Mouse (Mus musculus) heart, postnatal 10 days (tissue): ENCODE measurements at regions not wholly inside any gene's neighbourhood (a gene's known extent, or its start where the extent isn't known, plus 50 kb on each side); places are given as distances from the start of the nearest gene placed in this dataset.

Source experiments
- DNase-seq, 2 experiments: peaks; one replicate each; pipeline ENCODE4 v3.0.0; 2021
- intact Hi-C: fragments of 180-260 bp; cut with DNase I; formaldehyde crosslinking; loops from one replicate; pipeline ENCODE4 v1.15.1; 2025

- intact Hi-C loops: no loop called here
- DNase-seq: no peak
Measured at GRCm38 (mm10) chr3:107826241-107826760, 50.7 kb upstream of the Eps8l3 start.

DNA sequence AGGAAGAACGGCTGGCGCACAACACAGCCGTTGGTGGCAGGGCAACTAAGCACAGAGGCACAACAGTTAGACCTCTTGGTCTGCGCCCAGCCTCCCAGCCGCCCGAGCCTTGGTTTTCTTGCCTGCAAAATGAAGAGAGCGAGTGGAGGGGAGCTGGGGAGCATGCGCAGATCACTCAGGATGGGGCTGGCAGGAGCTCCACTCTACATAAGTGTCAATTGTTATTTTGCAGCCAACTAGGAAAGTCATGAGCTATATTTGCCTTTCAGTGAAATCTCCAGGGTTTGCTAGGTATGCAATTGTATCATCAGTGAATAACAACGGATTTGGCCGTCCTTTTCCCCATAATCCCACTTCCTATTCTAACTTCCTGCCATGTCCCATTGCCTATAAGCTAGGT is 51.6 kb upstream of the Eps8l3 start:
- intact Hi-C loops: no loop called here
- peak; percentile 79 to 83 for DNase-seq

DNA sequence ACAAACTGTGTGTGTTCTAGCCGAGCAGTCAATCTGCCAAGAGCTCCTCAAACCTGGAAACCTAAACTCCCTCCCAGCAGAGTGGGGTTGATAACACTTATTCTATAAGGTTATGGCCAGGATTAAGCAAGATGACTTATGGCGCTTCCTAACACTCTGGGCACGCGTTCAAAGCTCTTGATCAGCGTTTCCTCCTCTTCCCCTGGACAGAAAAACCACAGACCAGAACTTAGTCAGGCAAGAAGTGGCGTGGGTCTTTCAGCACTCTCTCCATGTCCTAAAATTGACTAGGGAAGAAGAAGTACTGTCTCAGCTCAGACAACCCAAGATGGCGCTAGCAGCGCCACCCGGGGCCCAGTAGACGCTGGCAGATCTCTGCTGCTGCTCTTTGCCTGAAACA is 52.7 kb upstream of the Eps8l3 start:
- intact Hi-C loops: no loop called here
- DNase-seq: no peak

DNA sequence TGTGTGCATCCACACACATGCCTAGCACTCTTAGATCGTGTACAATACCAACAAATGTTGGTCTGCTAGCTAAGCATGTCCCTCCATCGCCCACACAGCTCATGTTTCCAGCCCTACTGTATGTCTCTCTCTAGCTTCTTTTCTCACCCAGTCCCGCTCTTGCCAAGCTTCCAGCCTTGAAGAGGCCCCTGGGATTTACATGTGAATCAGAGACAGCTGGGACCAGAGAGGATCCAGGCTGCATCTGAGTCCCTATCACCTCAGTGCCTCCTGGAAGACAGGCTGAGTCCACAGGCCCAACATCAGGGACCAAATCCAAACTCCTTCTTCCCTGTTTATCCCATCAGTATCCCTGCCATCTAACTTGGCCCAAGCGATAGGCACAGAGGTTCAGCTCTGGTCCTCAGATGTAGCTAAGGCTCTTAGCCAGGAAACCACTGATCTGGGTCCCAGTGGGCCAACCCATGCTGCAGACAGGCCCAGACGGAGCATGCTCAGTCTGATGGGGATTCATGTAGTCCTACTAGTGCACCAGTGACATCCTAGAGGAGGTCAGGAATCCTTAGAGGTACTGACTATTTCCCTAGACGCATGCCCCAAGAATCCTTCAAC is 53.3 kb upstream of the Eps8l3 start:
- intact Hi-C loops: no loop called here
- peak; percentile 23 to 38 for DNase-seq

GRCm38 (mm10) chr3:107823177-107823576 is 53.9 kb upstream of the Eps8l3 start:
- DNase-seq: no peak
- intact Hi-C loops: no loop called here

GRCm38 (mm10) chr3:107822499-107822898 is 54.5 kb upstream of the Eps8l3 start:
- intact Hi-C loops: no loop called here

GRCm38 (mm10) chr3:107821952-107822351 is 55.1 kb upstream of the Eps8l3 start:
- intact Hi-C loops: no loop called here
- DNase-seq: no peak

More at GRCm38 (mm10) chr3:107822499-107822898, 54.5 kb upstream of the Eps8l3 start:
- DNase-seq: no peak

DNA sequence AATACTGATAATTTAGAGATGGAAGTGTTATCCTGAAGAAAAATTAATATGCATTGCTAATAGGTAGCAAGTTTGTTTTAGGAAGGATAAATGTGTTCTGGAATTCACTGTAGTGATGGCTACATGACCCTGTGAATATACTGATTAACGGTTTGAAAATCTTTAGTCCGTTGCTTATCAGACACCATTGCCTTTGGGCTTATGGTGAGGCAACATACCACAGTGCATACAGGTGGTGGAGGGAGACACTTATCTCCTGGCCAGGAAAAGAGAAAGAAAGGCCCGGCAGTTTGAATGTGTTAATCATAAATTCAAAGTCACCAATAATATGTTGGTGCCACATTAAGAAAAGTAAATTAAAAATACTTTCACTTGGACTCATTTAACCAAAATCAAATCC is 57.4 kb upstream of the Eps8l3 start:
- intact Hi-C loops: no loop called here
- DNase-seq: no peak

GRCm38 (mm10) chr3:107818616-107819495 is 58.2 kb upstream of the Eps8l3 start:
- intact Hi-C loops: no loop called here
- DNase-seq: no peak

GRCm38 (mm10) chr3:107816031-107816430 is 55.8 kb upstream of the Csf1 start:
- peak in 1 of 2 experiments; percentile 53 for DNase-seq
- intact Hi-C loops: no loop called here

GRCm38 (mm10) chr3:107814280-107814679 is 54.0 kb upstream of the Csf1 start:
- intact Hi-C loops: no loop called here
- DNase-seq: no peak

DNA sequence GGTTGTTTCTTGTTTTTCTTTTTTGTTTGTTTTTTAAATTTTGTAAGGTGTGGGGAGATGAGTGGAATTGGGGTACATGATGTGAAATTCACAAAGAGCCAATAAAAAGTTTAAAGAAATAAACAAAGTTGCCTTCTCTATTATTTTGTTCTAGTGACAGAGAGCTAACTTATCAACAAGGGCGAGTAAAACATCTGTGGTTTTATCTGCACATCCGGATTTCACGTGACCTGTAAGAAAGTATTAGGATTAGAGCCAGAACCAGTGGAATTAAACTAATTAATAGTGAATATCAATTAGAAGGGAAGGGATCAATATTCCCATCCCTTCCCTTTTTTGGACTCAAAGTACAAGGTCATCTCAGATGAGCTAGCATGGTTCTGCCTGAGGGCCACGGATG is 52.6 kb upstream of the Csf1 start:
- intact Hi-C loops: no loop called here
- no peak for DNase-seq

GRCm38 (mm10) chr3:107812341-107812740 is 52.1 kb upstream of the Csf1 start:
- no peak for DNase-seq
- intact Hi-C loops: no loop called here

- DNase-seq: no peak
- intact Hi-C loops: no loop called here
Measured at GRCm38 (mm10) chr3:107810452-107811050, 50.3 kb upstream of the Csf1 start.
